Mouse (Mus musculus) liver, embryonic 12.5 days (tissue): ENCODE measurements around the gene Xpnpep1. TPM values are rescaled to one million over a fixed set of nuclear protein-coding genes. Genes with fewer than 3 reads are reported as not detected.

Experiments used
- ATAC-seq: fragments of 200-750 bp; cut with Nextera tagmentation; 2 replicates; pipeline ENCODE4 v1.8.0; 2017; ENCODE audit warnings: moderate number of reproducible peaks, mild to moderate bottlenecking, moderate library complexity
- H3K27ac ChIP-seq: fragments of 300-500 bp; sonication (generic); 2 replicates; pipeline ENCODE4 v1.5.1; 2016; ENCODE audit warnings: mild to moderate bottlenecking
- H3K27me3 ChIP-seq: fragments of 300-500 bp; sonication (generic); replicated peaks from 2 replicates; pipeline ENCODE4 v1.6.1; 2016; ENCODE audit warnings: mild to moderate bottlenecking, moderate library complexity
- H3K36me3 ChIP-seq: fragments of 300-500 bp; sonication (generic); 2 replicates; pipeline ENCODE4 v1.6.1; 2016; ENCODE audit warnings: mild to moderate bottlenecking, moderate library complexity
- H3K4me1 ChIP-seq: fragments of 300-500 bp; sonication (generic); 2 replicates; pipeline ENCODE4 v1.6.1; 2016
- H3K4me2 ChIP-seq: fragments of 300-500 bp; sonication (generic); 2 replicates; pipeline ENCODE4 v1.6.1; 2016; ENCODE audit warnings: mild to moderate bottlenecking, moderate library complexity
- H3K4me3 ChIP-seq: fragments of 300-500 bp; sonication (generic); 2 replicates; pipeline ENCODE4 v1.5.1; 2016; ENCODE audit warnings: mild to moderate bottlenecking, moderate library complexity
- H3K9ac ChIP-seq: fragments of 300-500 bp; sonication (generic); 2 replicates; pipeline ENCODE4 v1.6.1; 2016; ENCODE audit warnings: mild to moderate bottlenecking, moderate library complexity
- H3K9me3 ChIP-seq: fragments of 300-500 bp; sonication (generic); replicated peaks from 2 replicates; pipeline ENCODE4 v1.6.1; 2016; ENCODE audit warnings: mild to moderate bottlenecking, moderate library complexity
- WGBS: fragments of 180-500 bp; shearing (Covaris S2); methylation state at CpG from one replicate; pipeline ENCODE4 v1.1.7; 2016; ENCODE audit not compliant: insufficient replicate concordance; 5-methylcytosine and 5-hydroxymethylcytosine counted together
- polyA plus RNA-seq: library from polyadenylated mRNA; unstranded; fragments of >200 nt; fragmentation: Nextera tagmentation; extraction: Ambion mirVana; gene quantifications from 2 replicates; pipeline ENCODE4 v1.2.1, GENCODE M21; 2016

The Xpnpep1 gene
- polyA plus RNA-seq = 124 and 133 TPM in 2 replicates

GRCm38 (mm10) chr19:53040164-53041132, at the start of gene Xpnpep1:
Gene Xpnpep1, minus strand, starts transcription at chr19:53040214.
- Histone ChIP-seq H3K9ac (peak within 1 kb of the TSS; percentile 60), H3K4me2 (peak within 1 kb of the TSS; percentile 73), H3K4me1 (peaks cover 37% of the 10 kb centered on the region), H3K9me3 (no peaks in the 10 kb centered on the region), H3K27ac (peak within 1 kb of the TSS; percentile 76), H3K4me3 (peak within 1 kb of the TSS; percentile 93), H3K27me3 (no peaks in the 10 kb centered on the region), H3K36me3 (peaks cover 10% of the 10 kb centered on the region)
- 74% methylated on average over 23 of the region's 23 CpGs for WGBS
- no peak for ATAC-seq

- Histone ChIP-seq H3K4me3 (no peak overlapping the region), H3K4me2 (peak overlapping the region; percentile 32), H3K27ac (peak overlapping the region; percentile 71), H3K9ac (no peak overlapping the region), H3K9me3 (no peaks in the 10 kb centered on the region), H3K27me3 (0 out of 2 replicates have a peak, but pooled peaks cover 10% of the 10 kb centered on the region), H3K36me3 (no peaks in the 10 kb centered on the region), H3K4me1 (peaks cover 34% of the 10 kb centered on the region)
- 35% methylated on average over 25 of the region's 25 CpGs for WGBS
- peak; percentile 56 for ATAC-seq
Observed at GRCm38 (mm10) chr19:53087268-53088143, 47.5 kb upstream of the Xpnpep1 start.

GRCm38 (mm10) chr19:53086861-53087260, 46.8 kb upstream of the Xpnpep1 start:
- peak; percentile 27; the same call in 1 of the 2 replicates for ATAC-seq
- Histone ChIP-seq H3K4me2 (peak overlapping the region; percentile 32), H3K36me3 (no peaks in the 10 kb centered on the region), H3K4me1 (peaks cover 28% of the 10 kb centered on the region), H3K9me3 (no peaks in the 10 kb centered on the region), H3K27me3 (0 out of 2 replicates have a peak, but pooled peaks cover 10% of the 10 kb centered on the region), H3K4me3 (no peak overlapping the region), H3K9ac (no peak overlapping the region), H3K27ac (peak overlapping the region; percentile 71)
- WGBS = 59% methylated on average over 12 of the region's 12 CpGs

- H3K27ac ChIP-seq = no peak overlapping the region
- WGBS = 44% methylated on average over 5 of the region's 5 CpGs
- no peak; the same call in 1 of the 2 replicates for ATAC-seq
Observed at GRCm38 (mm10) chr19:53084735-53085134, 44.7 kb upstream of the Xpnpep1 start.

GRCm38 (mm10) chr19:53082862-53083261, 42.8 kb upstream of the Xpnpep1 start:
- H3K9ac ChIP-seq = no peak overlapping the region
- no peak for ATAC-seq
- WGBS = 69% methylated on average over 8 of the region's 8 CpGs
- no peak overlapping the region for H3K4me2 ChIP-seq
- no peaks in the 10 kb centered on the region for H3K36me3 ChIP-seq
- H3K4me3 ChIP-seq = no peak overlapping the region
- no peaks in the 10 kb centered on the region for H3K9me3 ChIP-seq
- no peak overlapping the region for H3K27ac ChIP-seq
- H3K4me1 ChIP-seq = peaks cover 24% of the 10 kb centered on the region
- H3K27me3 ChIP-seq = peaks cover 19% of the 10 kb centered on the region; the same call in 1 of the 2 replicates

More at GRCm38 (mm10) chr19:53084735-53085134, 44.7 kb upstream of the Xpnpep1 start:
- peaks cover 26% of the 10 kb centered on the region for H3K4me1 ChIP-seq
- peaks cover 19% of the 10 kb centered on the region; the same call in 1 of the 2 replicates for H3K27me3 ChIP-seq
- H3K4me3 ChIP-seq = no peak overlapping the region
- H3K9me3 ChIP-seq = no peaks in the 10 kb centered on the region
- H3K36me3 ChIP-seq = no peaks in the 10 kb centered on the region
- no peak overlapping the region for H3K4me2 ChIP-seq
- H3K9ac ChIP-seq = no peak overlapping the region

GRCm38 (mm10) chr19:53081339-53081738, 41.3 kb upstream of the Xpnpep1 start:
- Histone ChIP-seq H3K4me2 (no peak overlapping the region), H3K27ac (no peak overlapping the region), H3K36me3 (no peaks in the 10 kb centered on the region), H3K4me1 (peaks cover 10% of the 10 kb centered on the region), H3K9me3 (no peaks in the 10 kb centered on the region), H3K4me3 (no peak overlapping the region), H3K27me3 (peaks cover 12% of the 10 kb centered on the region; the same call in 1 of the 2 replicates), H3K9ac (no peak overlapping the region)
- no peak for ATAC-seq
- WGBS = 73% methylated on average over 3 of the region's 3 CpGs

- 29% methylated on average over 6 of the region's 6 CpGs for WGBS
Observed at GRCm38 (mm10) chr19:53080921-53081320, 40.9 kb upstream of the Xpnpep1 start.

GRCm38 (mm10) chr19:53080487-53080886, 40.5 kb upstream of the Xpnpep1 start:
- Histone ChIP-seq H3K9me3 (no peaks in the 10 kb centered on the region), H3K4me1 (peaks cover 6% of the 10 kb centered on the region; the same call in 1 of the 2 replicates), H3K4me3 (no peak overlapping the region), H3K36me3 (no peaks in the 10 kb centered on the region), H3K27me3 (peaks cover 8% of the 10 kb centered on the region; the same call in 1 of the 2 replicates), H3K27ac (no peak overlapping the region), H3K9ac (no peak overlapping the region), H3K4me2 (no peak overlapping the region)
- WGBS = 54% methylated on average over 3 of the region's 3 CpGs
- no peak for ATAC-seq

More at GRCm38 (mm10) chr19:53080921-53081320, 40.9 kb upstream of the Xpnpep1 start:
- Histone ChIP-seq H3K36me3 (no peaks in the 10 kb centered on the region), H3K27ac (no peak overlapping the region), H3K4me2 (no peak overlapping the region), H3K27me3 (peaks cover 9% of the 10 kb centered on the region; the same call in 1 of the 2 replicates), H3K4me3 (no peak overlapping the region), H3K4me1 (peaks cover 6% of the 10 kb centered on the region; the same call in 1 of the 2 replicates), H3K9ac (no peak overlapping the region), H3K9me3 (no peaks in the 10 kb centered on the region)
- ATAC-seq = no peak

- no peak overlapping the region for H3K27ac ChIP-seq
- no peak overlapping the region for H3K4me2 ChIP-seq
- ATAC-seq = no peak
- H3K4me1 ChIP-seq = peaks cover 6% of the 10 kb centered on the region; the same call in 1 of the 2 replicates
- no peak overlapping the region for H3K4me3 ChIP-seq
- no peaks in the 10 kb centered on the region for H3K36me3 ChIP-seq
- no peak overlapping the region for H3K9ac ChIP-seq
- 72% methylated on average over 11 of the region's 11 CpGs for WGBS
- H3K27me3 ChIP-seq = peaks cover 8% of the 10 kb centered on the region; the same call in 1 of the 2 replicates
- H3K9me3 ChIP-seq = no peaks in the 10 kb centered on the region
Observed at GRCm38 (mm10) chr19:53080026-53080425, 40.0 kb upstream of the Xpnpep1 start.

- no peak overlapping the region for H3K27ac ChIP-seq
Observed at GRCm38 (mm10) chr19:53078271-53079085, 38.5 kb upstream of the Xpnpep1 start.

More at GRCm38 (mm10) chr19:53078271-53079085, 38.5 kb upstream of the Xpnpep1 start:
- peaks cover 6% of the 10 kb centered on the region; the same call in 1 of the 2 replicates for H3K4me1 ChIP-seq
- no peak overlapping the region for H3K4me2 ChIP-seq
- H3K4me3 ChIP-seq = no peak overlapping the region
- H3K27me3 ChIP-seq = peaks cover 8% of the 10 kb centered on the region; the same call in 1 of the 2 replicates
- no peak overlapping the region for H3K9ac ChIP-seq
- ATAC-seq = no peak
- 63% methylated on average over 9 of the region's 9 CpGs for WGBS
- H3K36me3 ChIP-seq = no peaks in the 10 kb centered on the region
- 0 out of 2 replicates have a peak, but pooled peaks cover 3% of the 10 kb centered on the region for H3K9me3 ChIP-seq
